Mouse (Mus musculus) megakaryocyte, embryonic 14.5 days (primary cell): ENCODE results near the gene Wrap73. TPM values are rescaled to one million over a fixed set of nuclear protein-coding genes. Genes with fewer than 3 reads are reported as not detected.

ENCODE experiments used
- H3K27me3 ChIP-seq: replicated peaks from 2 replicates; pipeline ENCODE3; 2012; ENCODE audit warnings: inconsistent platforms
- H3K36me3 ChIP-seq: replicated peaks from 2 replicates; pipeline ENCODE3; 2012; ENCODE audit warnings: low read length, inconsistent platforms, mixed read lengths
- H3K4me1 ChIP-seq: 2 replicates; pipeline ENCODE4 v1.6.1; 2012; ENCODE audit warnings: inconsistent platforms
- H3K4me3 ChIP-seq: replicated peaks from 2 replicates; pipeline ENCODE3; 2012; ENCODE audit warnings: moderate library complexity, mild to moderate bottlenecking, inconsistent platforms
- H3K9me3 ChIP-seq: 2 replicates; pipeline ENCODE4 v1.6.1; 2012; ENCODE audit warnings: inconsistent platforms
- FLI1 ChIP-seq: IDR thresholded peaks from 2 replicates; pipeline ENCODE4 v1.6.1; 2012; ENCODE audit warnings: low read length, inconsistent platforms, mixed read lengths
- GATA1 ChIP-seq: IDR thresholded peaks from 3 replicates; pipeline ENCODE4 v1.6.1; 2012; ENCODE audit warnings: mixed read lengths, low read length, inconsistent platforms, borderline replicate concordance
- polyA plus RNA-seq: library from polyadenylated mRNA; stranded (reverse); fragments of >175 nt; gene quantifications from 2 replicates; pipeline ENCODE4 v1.2.3, GENCODE M21; 2012; ENCODE audit warnings: low replicate concordance; ENCODE audit not compliant: insufficient read depth

Gene Wrap73
- 2.2 and 6.5 TPM in 2 replicates for polyA plus RNA-seq

- peak within 1 kb of the TSS; percentile 96 for H3K4me3 ChIP-seq
- H3K27me3 ChIP-seq: peaks cover 45% of the 10 kb centered on the region
- no peaks in the 10 kb centered on the region for H3K9me3 ChIP-seq
- peaks cover 47% of the 10 kb centered on the region for H3K4me1 ChIP-seq
- TF ChIP-seq FLI1: peak; percentile 57; the same call in 1 of the 2 replicates
- no peak for TF ChIP-seq GATA1
- peaks cover 22% of the 10 kb centered on the region for H3K36me3 ChIP-seq
Observed at GRCm38 (mm10) chr4:154142211-154143040, at the start of gene Wrap73. Gene Wrap73, plus strand, starts transcription at chr4:154142372.

GRCm38 (mm10) chr4:154093210-154093609 lies 49.0 kb upstream of the Wrap73 start:
- Histone ChIP-seq H3K4me3 (no peak overlapping the region), H3K27me3 (peaks cover 66% of the 10 kb centered on the region), H3K36me3 (no peaks in the 10 kb centered on the region), H3K4me1 (peaks cover 4% of the 10 kb centered on the region; the same call in 1 of the 2 replicates), H3K9me3 (no peaks in the 10 kb centered on the region)
- TF ChIP-seq GATA1 (no peak), FLI1 (no peak)

- no peak overlapping the region for H3K4me3 ChIP-seq
- H3K36me3 ChIP-seq: no peaks in the 10 kb centered on the region
- H3K9me3 ChIP-seq: no peaks in the 10 kb centered on the region
- H3K4me1 ChIP-seq: no peaks in the 10 kb centered on the region; the same call in 1 of the 2 replicates
- TF ChIP-seq GATA1 (no peak), FLI1 (no peak)
- peaks cover 79% of the 10 kb centered on the region for H3K27me3 ChIP-seq
Observed at GRCm38 (mm10) chr4:154096111-154096510, 46.1 kb upstream of the Wrap73 start.

- Histone ChIP-seq H3K4me1 (peaks cover 3% of the 10 kb centered on the region; the same call in 1 of the 2 replicates), H3K36me3 (no peaks in the 10 kb centered on the region), H3K9me3 (no peaks in the 10 kb centered on the region), H3K4me3 (no peak overlapping the region), H3K27me3 (peaks cover 96% of the 10 kb centered on the region)
- TF ChIP-seq FLI1 (no peak), GATA1 (no peak)
Observed at GRCm38 (mm10) chr4:154099361-154099760, 42.8 kb upstream of the Wrap73 start.

- Histone ChIP-seq H3K4me1 (peaks cover 20% of the 10 kb centered on the region), H3K36me3 (no peaks in the 10 kb centered on the region), H3K4me3 (no peak overlapping the region), H3K9me3 (no peaks in the 10 kb centered on the region), H3K27me3 (peaks cover 88% of the 10 kb centered on the region)
- TF ChIP-seq FLI1: no peak
- TF ChIP-seq GATA1: no peak
Observed at GRCm38 (mm10) chr4:154103386-154103785, 38.8 kb upstream of the Wrap73 start.

- Histone ChIP-seq H3K4me3 (no peak overlapping the region), H3K27me3 (peaks cover 85% of the 10 kb centered on the region), H3K36me3 (no peaks in the 10 kb centered on the region), H3K4me1 (peaks cover 20% of the 10 kb centered on the region), H3K9me3 (no peaks in the 10 kb centered on the region)
- TF ChIP-seq FLI1 (no peak), GATA1 (no peak)
Observed at GRCm38 (mm10) chr4:154103912-154104311, 38.3 kb upstream of the Wrap73 start.

GRCm38 (mm10) chr4:154105381-154106001 lies 36.7 kb upstream of the Wrap73 start:
- H3K27me3 ChIP-seq: peaks cover 84% of the 10 kb centered on the region
- TF ChIP-seq FLI1 (no peak), GATA1 (no peak)
- H3K4me3 ChIP-seq: peak overlapping the region; percentile 88
- H3K4me1 ChIP-seq: peaks cover 20% of the 10 kb centered on the region
- H3K36me3 ChIP-seq: no peaks in the 10 kb centered on the region
- no peaks in the 10 kb centered on the region for H3K9me3 ChIP-seq

- Histone ChIP-seq H3K36me3 (no peaks in the 10 kb centered on the region), H3K4me1 (peaks cover 20% of the 10 kb centered on the region), H3K4me3 (no peak overlapping the region), H3K27me3 (peaks cover 81% of the 10 kb centered on the region), H3K9me3 (no peaks in the 10 kb centered on the region)
- no peak for TF ChIP-seq GATA1
Observed at GRCm38 (mm10) chr4:154106497-154107061, 35.6 kb upstream of the Wrap73 start.

- Histone ChIP-seq H3K4me3 (no peak overlapping the region), H3K4me1 (peaks cover 17% of the 10 kb centered on the region), H3K36me3 (no peaks in the 10 kb centered on the region), H3K9me3 (no peaks in the 10 kb centered on the region), H3K27me3 (peaks cover 69% of the 10 kb centered on the region)
- TF ChIP-seq FLI1 (no peak), GATA1 (no peak)
Observed at GRCm38 (mm10) chr4:154109216-154109849, 32.8 kb upstream of the Wrap73 start.

GRCm38 (mm10) chr4:154109850-154110243 lies 32.3 kb upstream of the Wrap73 start:
- peaks cover 12% of the 10 kb centered on the region for H3K4me1 ChIP-seq
- no peak overlapping the region for H3K4me3 ChIP-seq
- no peaks in the 10 kb centered on the region for H3K36me3 ChIP-seq
- H3K9me3 ChIP-seq: no peaks in the 10 kb centered on the region
- peaks cover 67% of the 10 kb centered on the region for H3K27me3 ChIP-seq
- TF ChIP-seq GATA1 (no peak), FLI1 (no peak)
